Mouse (Mus musculus): ENCODE measurements at regions not wholly inside any gene's neighbourhood (a gene's known extent, or its start where the extent isn't known, plus 50 kb on each side); places are given as distances from the start of the nearest gene placed in this dataset.

GRCm38 (mm10) chr6:140197113-140197675 lies 155.9 kb upstream of the Plcz1 start:
- TF ChIP-seq CTCF (IDR thresholded peaks at IDR 0.05; ENCODE audit: low read depth, low read length): no peak
- no peak for TF ChIP-seq POLR2AphosphoS5 (IDR thresholded peaks at IDR 0.05; ENCODE audit: insufficient replicate concordance, low read depth, low read length)

Measured in G1E (cell line).